Mouse (Mus musculus) left cerebral cortex, adult 9 months (tissue): ENCODE data around the gene 2010300C02Rik.

Source experiments
- DNase-seq, 2 experiments: peaks; one replicate each; pipeline ENCODE4 v3.0.0; 2022; ENCODE audit warnings: low spot score in 2 of 2

Gene 2010300C02Rik

GRCm38 (mm10) chr1:37667386-37667785 lies 52.5 kb downstream of the 2010300C02Rik start:
- no peak for DNase-seq

- DNase-seq: no peak
Observed at GRCm38 (mm10) chr1:37666587-37666986, 53.3 kb downstream of the 2010300C02Rik start.

GRCm38 (mm10) chr1:37665539-37666323 lies 54.2 kb downstream of the 2010300C02Rik start:
- no peak for DNase-seq

GRCm38 (mm10) chr1:37664496-37664895 lies 55.4 kb downstream of the 2010300C02Rik start:
- DNase-seq: no peak

DNA sequence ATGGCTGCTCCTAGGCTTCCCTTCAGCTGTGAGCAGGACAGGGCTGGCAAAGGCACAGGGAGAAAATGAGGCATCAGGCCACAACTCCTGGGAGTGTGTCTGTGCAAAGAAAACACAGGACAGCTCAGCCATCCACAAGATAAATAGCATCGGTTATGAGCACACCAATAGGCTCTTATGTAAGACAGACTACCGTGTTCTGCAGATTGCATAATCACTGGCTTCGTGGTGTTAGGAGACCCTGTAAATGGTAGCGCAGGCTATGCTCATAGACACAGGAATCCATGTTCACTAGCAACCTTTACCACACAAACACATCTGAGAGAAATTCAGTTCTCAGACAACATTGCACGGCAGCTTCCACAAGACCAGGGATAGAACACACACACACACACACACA lies 56.3 kb downstream of the 2010300C02Rik start:
- no peak for DNase-seq

DNA sequence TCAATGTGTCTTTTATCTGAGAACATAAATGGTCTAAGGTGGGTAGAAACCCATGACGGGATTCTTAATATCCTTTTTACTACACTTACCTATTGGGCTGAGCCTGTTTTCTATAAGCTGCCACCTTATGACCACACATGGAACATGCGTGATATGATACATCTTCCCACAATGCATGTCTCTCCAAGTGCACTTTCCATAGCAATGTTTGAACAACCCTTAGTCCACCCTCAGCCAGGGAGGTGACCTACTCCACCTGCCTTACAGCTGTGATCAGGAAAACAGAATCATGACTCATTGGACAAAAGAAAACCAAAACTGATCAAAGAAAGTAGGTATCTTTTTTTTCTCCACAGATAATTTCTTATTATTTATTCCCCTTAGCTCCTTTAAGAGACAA lies 63.9 kb downstream of the 2010300C02Rik start:
- DNase-seq: no peak

- DNase-seq: no peak
Observed at GRCm38 (mm10) chr1:37653992-37654391, 65.9 kb downstream of the 2010300C02Rik start.

GRCm38 (mm10) chr1:37647066-37647465 lies 72.8 kb downstream of the 2010300C02Rik start:
- no peak for DNase-seq

GRCm38 (mm10) chr1:37644501-37644900 lies 75.4 kb downstream of the 2010300C02Rik start:
- DNase-seq: no peak

DNA sequence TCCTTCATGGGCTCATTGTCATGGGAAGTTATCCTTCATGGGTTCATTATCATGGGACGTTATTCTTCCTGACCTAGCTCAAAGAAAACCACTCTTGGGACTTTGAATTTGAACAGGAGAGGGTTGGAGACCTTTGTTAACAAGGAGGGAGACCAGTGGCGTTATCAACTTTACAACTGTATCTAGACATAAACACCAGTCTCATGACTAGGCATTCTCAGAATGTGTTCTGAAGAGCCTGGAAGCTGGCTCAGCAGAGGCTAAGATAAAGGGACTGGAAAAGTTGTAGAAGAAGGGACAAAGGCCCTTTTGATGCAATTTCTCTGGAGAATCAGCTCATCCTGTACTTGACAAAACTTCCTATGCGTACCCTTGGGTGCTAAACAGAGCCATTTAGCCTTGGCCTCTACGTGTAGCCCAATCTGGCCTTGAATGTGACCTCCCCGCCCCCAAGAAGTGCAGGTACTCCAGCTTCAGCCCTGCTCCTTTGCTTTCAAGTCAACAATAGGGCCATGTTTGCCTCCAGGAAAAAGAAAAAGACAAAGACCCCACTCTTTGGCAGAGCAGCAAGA lies 76.0 kb downstream of the 2010300C02Rik start:
- DNase-seq: no peak

GRCm38 (mm10) chr1:37641361-37641760 lies 78.5 kb downstream of the 2010300C02Rik start:
- no peak for DNase-seq

DNA sequence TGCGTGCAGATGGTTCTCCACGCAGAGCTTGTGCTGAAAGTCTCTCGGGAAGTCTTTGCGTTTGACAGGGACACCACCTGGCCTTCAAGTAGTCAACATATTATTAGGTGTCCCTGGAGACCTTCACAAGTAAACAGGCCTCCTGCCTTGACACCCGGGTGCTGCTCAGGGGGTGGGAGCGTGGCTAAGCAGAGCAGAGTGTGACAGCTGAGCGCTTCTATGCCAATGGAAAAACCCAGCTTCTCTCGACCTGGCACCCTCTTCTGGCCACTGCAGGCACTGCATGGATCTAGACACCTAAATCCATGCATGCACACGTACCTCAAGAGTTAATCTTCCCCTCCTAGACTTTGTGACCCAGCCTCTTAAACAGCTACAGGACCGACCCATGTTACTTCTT lies 80.8 kb downstream of the 2010300C02Rik start:
- DNase-seq: peak; percentile 64 to 87

- DNase-seq: no peak
Observed at GRCm38 (mm10) chr1:37638560-37638959, 81.3 kb downstream of the 2010300C02Rik start.

DNA sequence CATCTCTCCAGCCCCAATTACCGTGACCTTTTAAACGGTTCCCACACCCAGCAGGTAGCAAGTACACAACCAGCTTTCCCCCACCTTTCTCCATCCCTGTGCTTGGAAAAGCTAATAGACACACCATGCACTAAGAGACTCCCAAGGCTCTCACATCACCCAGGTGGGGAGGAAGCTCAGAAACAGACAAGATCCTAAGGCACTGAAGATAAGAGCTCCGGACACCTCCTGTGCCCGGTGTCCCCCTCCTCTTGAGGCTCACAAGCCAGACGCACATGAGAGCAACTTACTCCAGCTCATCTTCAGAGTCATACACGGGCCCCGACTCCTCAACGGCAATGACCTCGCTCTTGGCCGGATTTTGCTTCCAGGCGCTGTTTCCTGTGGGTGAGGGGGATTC lies 82.3 kb downstream of the 2010300C02Rik start:
- no peak for DNase-seq

DNA sequence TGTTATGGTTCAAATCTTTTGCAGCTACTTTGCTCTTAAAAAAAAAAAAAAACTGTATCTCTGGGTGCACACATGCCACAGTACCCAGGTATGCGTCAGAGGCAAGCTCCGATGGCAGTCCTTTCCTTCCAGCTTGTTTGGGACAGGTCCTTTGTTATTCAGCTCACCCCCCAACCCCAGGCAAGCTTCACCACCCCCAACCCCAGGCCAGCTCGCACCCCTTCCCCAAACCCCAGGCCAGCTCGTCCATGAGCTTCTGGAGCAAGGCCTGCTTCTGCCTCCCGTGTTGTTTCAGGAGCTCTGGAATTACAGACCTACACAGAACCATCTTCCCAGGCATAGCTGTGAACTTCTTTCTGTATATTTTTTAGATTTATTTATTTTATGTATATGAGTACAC lies 83.1 kb downstream of the 2010300C02Rik start:
- DNase-seq: no peak

GRCm38 (mm10) chr1:37636169-37636568 lies 83.7 kb downstream of the 2010300C02Rik start:
- DNase-seq: no peak

- no peak for DNase-seq
Observed at GRCm38 (mm10) chr1:37635716-37636115, 84.2 kb downstream of the 2010300C02Rik start.

DNA sequence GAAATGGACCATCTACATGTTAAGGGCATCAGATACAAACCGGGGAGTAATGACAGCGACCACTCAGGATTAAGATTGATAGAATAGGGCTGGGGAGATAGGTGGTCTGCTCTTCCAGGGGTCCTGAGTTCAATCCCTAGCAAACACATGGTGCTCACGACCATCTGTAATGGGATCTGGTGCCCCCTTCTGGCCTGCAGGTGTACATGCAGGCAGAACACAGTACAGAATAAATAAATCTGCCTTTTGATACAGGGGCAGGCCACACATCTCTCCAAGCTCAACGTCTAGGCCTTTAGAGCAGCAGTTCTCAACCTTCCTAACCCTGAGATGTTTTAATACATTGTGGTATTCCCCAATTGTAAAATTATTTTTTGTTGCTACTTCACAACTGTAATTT lies 85.2 kb downstream of the 2010300C02Rik start:
- DNase-seq: no peak

- DNase-seq: no peak
Observed at GRCm38 (mm10) chr1:37633516-37633915, 86.4 kb downstream of the 2010300C02Rik start.

GRCm38 (mm10) chr1:37632425-37632824 lies 87.5 kb downstream of the 2010300C02Rik start:
- no peak for DNase-seq

- no peak for DNase-seq
Observed at GRCm38 (mm10) chr1:37631456-37631855, 88.4 kb downstream of the 2010300C02Rik start.

GRCm38 (mm10) chr1:37630412-37631210 lies 89.3 kb downstream of the 2010300C02Rik start:
- DNase-seq: no peak

DNA sequence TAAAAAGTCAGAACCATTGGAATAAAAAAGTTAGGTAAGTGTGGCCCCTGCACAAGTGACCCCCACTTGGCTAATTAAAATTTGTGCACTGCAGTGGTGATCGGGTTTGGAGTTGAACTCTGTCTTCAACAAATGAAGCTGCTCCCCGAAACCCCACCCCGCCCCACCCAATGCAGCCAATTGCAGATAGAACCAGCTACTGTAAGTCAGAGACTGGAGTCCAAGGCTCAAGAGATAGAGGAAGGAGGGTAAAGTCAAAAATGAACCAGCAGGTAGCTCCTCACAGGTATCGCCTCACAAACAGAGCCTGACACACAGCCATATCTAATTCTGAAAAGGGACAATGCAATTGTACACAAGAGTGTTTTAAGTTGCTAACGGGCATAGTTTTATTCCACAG lies 90.0 kb downstream of the 2010300C02Rik start:
- DNase-seq: no peak
